Mouse (Mus musculus) hindbrain, embryonic 15.5 days (tissue): ENCODE data around the gene Ikbkg. TPM values are rescaled to one million over a fixed set of nuclear protein-coding genes. Genes with fewer than 3 reads are reported as not detected.
"Not testable (repeated sequence)": the region's sequence is repeated elsewhere in the genome, so short reads cannot be mapped to it uniquely, and the experiment has no call there.

Source experiments
- ATAC-seq: fragments of 200-750 bp; cut with Nextera tagmentation; 2 replicates; pipeline ENCODE4 v1.8.0; 2017; ENCODE audit warnings: low read depth, moderate number of reproducible peaks, moderate TSS enrichment; ENCODE audit not compliant: low FRiP score
- H3K27ac ChIP-seq: fragments of 300-500 bp; sonication (generic); replicated peaks from 2 replicates; pipeline ENCODE4 v1.5.1; 2015; ENCODE audit warnings: mild to moderate bottlenecking, inconsistent platforms
- H3K27me3 ChIP-seq: fragments of 300-500 bp; sonication (generic); 2 replicates; pipeline ENCODE4 v1.6.1; 2015; ENCODE audit warnings: control low read depth, inconsistent platforms
- H3K36me3 ChIP-seq: fragments of 300-500 bp; sonication (generic); 2 replicates; pipeline ENCODE4 v1.6.1; 2015; ENCODE audit warnings: control low read depth, inconsistent platforms
- H3K4me1 ChIP-seq: fragments of 300-500 bp; sonication (generic); replicated peaks from 2 replicates; pipeline ENCODE4 v1.6.1; 2015; ENCODE audit warnings: control low read depth, inconsistent platforms
- H3K4me2 ChIP-seq: fragments of 300-500 bp; sonication (generic); 2 replicates; pipeline ENCODE4 v1.6.1; 2015; ENCODE audit warnings: moderate library complexity, mild to moderate bottlenecking, inconsistent platforms
- H3K4me3 ChIP-seq: fragments of 300-500 bp; sonication (generic); 2 replicates; pipeline ENCODE4 v1.5.1; 2015; ENCODE audit warnings: mild to moderate bottlenecking, inconsistent platforms
- H3K9ac ChIP-seq: fragments of 300-500 bp; sonication (generic); 2 replicates; pipeline ENCODE4 v1.6.1; 2015; ENCODE audit warnings: inconsistent platforms
- H3K9me3 ChIP-seq: fragments of 300-500 bp; sonication (generic); 2 replicates; pipeline ENCODE4 v1.6.1; 2016; ENCODE audit warnings: control low read depth, inconsistent platforms
- WGBS: fragments of 180-500 bp; shearing (Covaris S2); methylation state at CpG from one replicate; pipeline ENCODE4 v1.1.7; 2015; 5-methylcytosine and 5-hydroxymethylcytosine counted together
- polyA plus RNA-seq: library from polyadenylated mRNA; unstranded; fragments of >200 nt; fragmentation: Nextera tagmentation; extraction: Ambion mirVana; gene quantifications from 2 replicates; pipeline ENCODE4 v1.2.1, GENCODE M21; 2015

Ikbkg gene
- polyA plus RNA-seq, 1 experiment from 2014 or later = 15.7 TPM

DNA sequence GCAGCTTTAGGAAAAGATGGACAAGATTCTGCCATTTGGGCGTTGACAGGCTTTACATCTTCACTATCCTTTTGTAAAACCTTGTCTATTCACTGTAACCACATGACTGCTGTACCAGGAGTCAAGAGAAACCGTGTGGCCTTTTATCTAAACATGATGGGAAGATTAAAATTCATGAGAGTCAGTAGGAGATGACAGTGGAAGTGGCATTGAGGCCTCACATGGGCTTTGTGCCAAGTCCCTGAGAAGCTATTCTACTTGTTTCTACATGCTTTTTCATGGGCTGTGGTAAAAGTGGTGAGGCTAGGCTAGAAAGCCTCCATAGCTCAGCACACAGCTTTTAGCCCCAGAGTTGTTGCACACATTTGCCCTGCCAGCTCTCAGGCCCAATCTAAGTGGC is 15.2 kb downstream of the Ikbkg start:
- Histone ChIP-seq H3K9ac (no peak overlapping the region), H3K36me3 (no peaks in the 10 kb centered on the region), H3K9me3 (no peaks in the 10 kb centered on the region), H3K4me3 (no peak overlapping the region), H3K4me1 (no peaks in the 10 kb centered on the region), H3K4me2 (no peak overlapping the region), H3K27ac (no peak overlapping the region), H3K27me3 (no peaks in the 10 kb centered on the region)
- no peak for ATAC-seq
- 40% methylated on average over 2 of the region's 2 CpGs for WGBS

DNA sequence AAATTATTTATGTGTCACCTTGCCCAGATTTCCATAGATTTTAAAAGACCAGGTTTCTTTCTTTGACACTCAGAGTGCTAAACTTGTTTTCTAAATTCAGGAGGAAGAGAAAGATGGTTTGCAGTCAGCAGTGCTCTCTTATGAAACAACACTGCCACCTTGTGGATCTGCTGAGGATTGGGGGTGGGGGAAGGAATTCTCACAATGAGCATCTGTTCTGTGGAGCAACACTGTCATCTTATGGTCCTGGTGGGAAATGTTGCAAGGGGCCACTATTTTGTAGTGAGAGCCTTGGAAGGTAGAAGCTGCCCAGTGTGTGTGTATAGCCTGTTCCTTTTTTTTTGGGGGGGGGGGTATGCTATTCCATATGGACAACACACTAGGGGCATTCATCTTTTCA is 20.3 kb downstream of the Ikbkg start:
- H3K27me3 ChIP-seq = no peaks in the 10 kb centered on the region
- H3K27ac ChIP-seq = no peak overlapping the region
- no peak overlapping the region for H3K9ac ChIP-seq
- ATAC-seq = peak; percentile 75; the same call in 1 of the 2 replicates
- no peaks in the 10 kb centered on the region for H3K9me3 ChIP-seq
- no peak overlapping the region for H3K4me3 ChIP-seq
- no peaks in the 10 kb centered on the region for H3K4me1 ChIP-seq
- no peaks in the 10 kb centered on the region for H3K36me3 ChIP-seq
- no peak overlapping the region for H3K4me2 ChIP-seq

DNA sequence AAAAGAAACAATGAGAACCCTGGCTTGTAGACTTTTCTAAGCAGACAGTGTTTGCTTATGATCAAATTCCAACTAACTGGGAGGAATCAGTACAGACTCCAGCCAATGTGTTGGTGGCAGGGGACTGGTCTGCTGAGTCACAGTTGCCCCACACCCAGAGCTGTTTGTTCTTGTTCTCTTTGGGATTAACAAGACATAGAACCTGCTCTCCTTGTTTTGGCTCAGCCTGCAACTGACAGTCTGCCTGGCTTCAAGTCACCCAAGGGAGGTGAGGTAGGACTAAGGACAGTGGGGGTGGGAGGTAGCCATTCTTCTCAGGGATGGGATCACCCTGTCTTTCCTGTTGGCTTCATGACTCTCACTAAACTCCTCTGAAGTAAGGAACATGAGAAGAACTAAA is 31.4 kb downstream of the Ikbkg start:
- Histone ChIP-seq H3K9me3 (no peaks in the 10 kb centered on the region), H3K9ac (no peak overlapping the region), H3K27ac (no peak overlapping the region), H3K4me2 (no peak overlapping the region), H3K36me3 (peaks cover 3% of the 10 kb centered on the region; the same call in 1 of the 2 replicates), H3K27me3 (no peaks in the 10 kb centered on the region), H3K4me3 (no peak overlapping the region), H3K4me1 (no peaks in the 10 kb centered on the region)
- ATAC-seq = no peak

DNA sequence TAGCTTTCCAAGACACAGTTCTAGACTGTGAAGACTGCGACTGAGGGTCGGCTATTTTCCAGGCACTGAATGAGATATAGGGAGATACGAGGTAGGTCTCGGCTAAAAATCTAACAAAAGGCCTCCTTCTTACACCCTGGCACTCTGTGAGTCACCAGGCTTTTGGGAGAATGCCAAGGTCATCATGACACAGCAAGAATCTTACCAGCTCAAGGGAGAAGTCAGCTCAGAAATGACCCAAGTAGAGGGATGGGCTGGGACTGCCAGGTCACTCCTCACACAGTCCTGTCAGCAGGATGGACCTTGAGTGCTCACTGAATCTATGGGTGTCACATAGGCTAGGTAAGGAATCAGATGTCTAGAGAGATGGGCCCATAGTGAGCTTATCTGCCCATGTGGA is 32.1 kb downstream of the Ikbkg start:
- Histone ChIP-seq H3K4me2 (no peak overlapping the region), H3K27ac (no peak overlapping the region), H3K36me3 (peaks cover 3% of the 10 kb centered on the region; the same call in 1 of the 2 replicates), H3K27me3 (no peaks in the 10 kb centered on the region), H3K4me3 (no peak overlapping the region), H3K9me3 (no peaks in the 10 kb centered on the region), H3K9ac (no peak overlapping the region), H3K4me1 (peaks cover 3% of the 10 kb centered on the region)
- no peak for ATAC-seq
- 84% methylated on average over 4 of the region's 4 CpGs for WGBS

DNA sequence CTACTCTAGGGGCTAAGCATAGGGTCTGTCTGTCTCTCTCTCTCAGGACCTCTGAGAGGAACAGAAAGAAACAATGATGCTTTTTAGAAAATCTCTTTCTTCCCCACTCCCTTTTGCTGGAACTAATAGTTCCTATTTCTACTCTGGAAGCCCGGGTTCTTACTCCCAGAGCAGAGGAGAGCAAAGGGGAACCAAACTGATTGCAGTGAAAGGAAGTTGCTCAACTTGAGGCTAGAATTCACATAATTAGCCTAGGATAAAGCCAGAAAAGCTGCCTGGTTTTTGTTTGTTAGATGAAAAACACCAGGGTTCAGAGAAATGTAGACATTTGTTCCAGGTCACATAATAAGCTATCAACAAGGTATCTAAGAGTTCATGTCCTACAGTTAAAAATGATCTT is 33.2 kb downstream of the Ikbkg start:
- H3K9me3 ChIP-seq = no peaks in the 10 kb centered on the region
- ATAC-seq = no peak
- H3K4me1 ChIP-seq = peaks cover 6% of the 10 kb centered on the region
- H3K36me3 ChIP-seq = peaks cover 3% of the 10 kb centered on the region; the same call in 1 of the 2 replicates
- 83% methylated on average over 1 of the region's 1 CpGs for WGBS
- no peak overlapping the region for H3K4me3 ChIP-seq
- H3K27ac ChIP-seq = no peak overlapping the region
- H3K27me3 ChIP-seq = no peaks in the 10 kb centered on the region
- no peak overlapping the region for H3K9ac ChIP-seq
- H3K4me2 ChIP-seq = no peak overlapping the region

DNA sequence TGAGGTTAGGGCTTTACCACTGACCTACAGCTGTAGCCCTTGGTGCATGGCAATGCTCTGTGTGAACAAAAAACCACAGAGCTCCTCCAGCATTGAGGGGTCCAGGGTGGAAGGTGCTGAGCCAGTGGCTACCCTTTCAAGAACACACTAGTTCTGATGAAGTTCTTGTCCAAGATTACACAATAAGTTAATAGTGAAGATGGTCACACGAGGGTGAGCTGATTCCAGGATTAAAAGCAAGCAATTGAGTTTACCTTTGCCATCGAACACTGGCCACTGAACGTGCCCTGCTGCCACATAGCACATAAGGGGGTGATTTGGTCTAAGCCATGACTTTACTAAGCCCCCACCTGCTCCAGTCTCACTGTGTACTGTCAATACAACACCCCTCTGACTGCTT is 34.0 kb downstream of the Ikbkg start:
- no peak overlapping the region for H3K4me3 ChIP-seq
- no peak overlapping the region for H3K27ac ChIP-seq
- H3K27me3 ChIP-seq = no peaks in the 10 kb centered on the region
- peaks cover 6% of the 10 kb centered on the region for H3K4me1 ChIP-seq
- H3K4me2 ChIP-seq = no peak overlapping the region
- H3K36me3 ChIP-seq = peaks cover 3% of the 10 kb centered on the region; the same call in 1 of the 2 replicates
- whole genome bisulfite sequencing = 95% methylated on average over 3 of the region's 3 CpGs
- no peaks in the 10 kb centered on the region for H3K9me3 ChIP-seq
- ATAC-seq = no peak
- no peak overlapping the region for H3K9ac ChIP-seq

DNA sequence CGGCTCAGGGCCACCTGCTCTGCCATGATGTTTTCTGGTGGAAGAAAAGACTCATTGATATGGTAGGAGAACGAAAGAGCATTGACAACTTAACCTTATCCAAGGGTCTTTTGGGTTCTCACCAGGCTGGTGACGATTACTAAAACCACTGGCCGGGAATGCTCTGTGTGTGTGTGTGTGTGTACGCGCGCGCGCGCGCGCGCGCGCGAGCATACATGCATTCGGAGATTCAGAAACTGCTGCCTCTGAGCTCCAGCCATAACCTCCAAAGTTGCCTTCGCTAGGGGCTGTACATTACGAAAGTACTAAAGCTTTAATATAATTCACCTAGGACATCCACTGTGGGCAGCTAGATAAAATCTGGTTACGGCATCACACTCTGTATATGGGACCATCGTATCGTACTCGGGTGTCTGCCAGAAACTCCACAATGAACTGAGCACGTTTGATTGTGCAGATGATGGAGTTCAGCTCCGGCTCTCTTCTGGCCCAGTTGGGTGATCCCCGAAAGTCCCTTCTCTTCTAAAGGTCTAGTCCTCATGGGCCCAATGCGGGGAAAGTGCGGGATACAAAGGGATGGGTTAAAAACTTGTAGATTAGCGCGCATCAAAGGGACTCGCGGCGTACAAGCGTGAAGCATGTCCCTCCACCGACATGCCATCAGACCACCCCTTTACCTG is 35.2 kb downstream of the Ikbkg start:
- Histone ChIP-seq H3K36me3 (peaks cover 3% of the 10 kb centered on the region; the same call in 1 of the 2 replicates), H3K9me3 (no peaks in the 10 kb centered on the region), H3K4me1 (peaks cover 6% of the 10 kb centered on the region), H3K9ac (peak overlapping the region; percentile 52), H3K4me2 (peak overlapping the region; percentile 69), H3K27me3 (no peaks in the 10 kb centered on the region), H3K27ac (peak overlapping the region; percentile 88), H3K4me3 (peak overlapping the region; percentile 57)
- peak; percentile 58 for ATAC-seq
- 26% methylated on average over 35 of the region's 35 CpGs for WGBS

DNA sequence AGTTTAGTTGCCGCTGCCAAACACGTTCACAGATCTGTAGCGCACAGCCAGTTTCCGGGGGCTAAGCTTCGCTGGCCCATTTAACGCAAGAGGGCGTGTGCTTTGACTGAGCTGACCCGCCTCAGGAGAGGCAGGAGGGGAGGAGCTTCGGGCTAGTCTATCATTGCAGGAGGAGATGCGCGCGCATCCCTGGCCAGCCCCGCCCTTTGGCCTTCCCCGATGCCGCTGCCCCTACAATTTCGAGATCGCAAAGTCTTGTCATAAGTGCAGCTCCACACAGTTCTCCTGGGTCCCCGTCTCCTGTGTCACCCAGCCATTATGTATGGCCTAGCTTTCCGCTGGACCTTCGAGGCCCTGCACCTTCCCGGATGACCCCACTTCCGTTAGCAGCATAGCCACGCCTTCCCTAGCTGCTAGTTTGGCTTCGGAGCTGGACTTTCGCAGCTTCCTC is 35.8 kb downstream of the Ikbkg start, which contains the start of gene G6pdx:
TSS of gene G6pdx (minus strand) at position 369 of the 451 bp plus-strand sequence.
- H3K9ac ChIP-seq = peak within 1 kb of the TSS; percentile 52
- peak within 1 kb of the TSS; percentile 88 for H3K27ac ChIP-seq
- peak; percentile 85 for ATAC-seq
- H3K4me3 ChIP-seq = peak within 1 kb of the TSS; percentile 57
- peaks cover 3% of the 10 kb centered on the region; the same call in 1 of the 2 replicates for H3K36me3 ChIP-seq
- peaks cover 6% of the 10 kb centered on the region for H3K4me1 ChIP-seq
- H3K9me3 ChIP-seq = no peaks in the 10 kb centered on the region
- H3K4me2 ChIP-seq = peak within 1 kb of the TSS; percentile 69
- H3K27me3 ChIP-seq = no peaks in the 10 kb centered on the region
- 17% methylated on average over 25 of the region's 25 CpGs for WGBS

DNA sequence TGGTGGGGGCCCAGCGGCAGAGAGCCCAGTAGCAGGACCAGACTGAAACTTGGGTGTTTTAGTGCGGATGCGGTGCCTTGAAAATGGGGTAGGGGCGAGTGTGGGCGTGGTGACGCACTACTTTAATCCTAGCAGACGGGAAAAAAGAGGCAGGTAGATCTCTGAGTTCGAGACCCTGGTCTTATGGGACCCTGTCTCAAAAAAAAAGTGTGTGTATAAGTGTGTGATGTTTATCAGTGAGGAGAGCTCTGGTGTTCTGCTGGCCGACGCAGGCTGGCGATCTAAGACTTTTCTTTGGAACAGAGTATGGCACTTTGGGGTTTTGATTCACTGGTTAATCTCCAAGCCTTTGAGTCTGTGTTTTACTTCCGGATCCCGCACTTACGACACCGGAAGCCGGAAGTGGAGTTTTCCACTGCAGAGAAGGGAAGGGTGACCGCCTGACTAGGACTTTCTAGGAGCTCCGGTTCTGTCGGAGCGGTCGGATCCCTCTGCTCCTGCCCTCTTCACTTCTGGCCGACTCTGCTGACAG is 36.3 kb downstream of the Ikbkg start:
- no peaks in the 10 kb centered on the region for H3K9me3 ChIP-seq
- peaks cover 6% of the 10 kb centered on the region for H3K4me1 ChIP-seq
- no peaks in the 10 kb centered on the region for H3K27me3 ChIP-seq
- peak overlapping the region; percentile 52 for H3K9ac ChIP-seq
- peaks cover 6% of the 10 kb centered on the region; the same call in 1 of the 2 replicates for H3K36me3 ChIP-seq
- WGBS = 23% methylated on average over 22 of the region's 22 CpGs
- H3K27ac ChIP-seq = peak overlapping the region; percentile 88
- peak overlapping the region; percentile 57 for H3K4me3 ChIP-seq
- peak; percentile 72 for ATAC-seq
- peak overlapping the region; percentile 69 for H3K4me2 ChIP-seq

DNA sequence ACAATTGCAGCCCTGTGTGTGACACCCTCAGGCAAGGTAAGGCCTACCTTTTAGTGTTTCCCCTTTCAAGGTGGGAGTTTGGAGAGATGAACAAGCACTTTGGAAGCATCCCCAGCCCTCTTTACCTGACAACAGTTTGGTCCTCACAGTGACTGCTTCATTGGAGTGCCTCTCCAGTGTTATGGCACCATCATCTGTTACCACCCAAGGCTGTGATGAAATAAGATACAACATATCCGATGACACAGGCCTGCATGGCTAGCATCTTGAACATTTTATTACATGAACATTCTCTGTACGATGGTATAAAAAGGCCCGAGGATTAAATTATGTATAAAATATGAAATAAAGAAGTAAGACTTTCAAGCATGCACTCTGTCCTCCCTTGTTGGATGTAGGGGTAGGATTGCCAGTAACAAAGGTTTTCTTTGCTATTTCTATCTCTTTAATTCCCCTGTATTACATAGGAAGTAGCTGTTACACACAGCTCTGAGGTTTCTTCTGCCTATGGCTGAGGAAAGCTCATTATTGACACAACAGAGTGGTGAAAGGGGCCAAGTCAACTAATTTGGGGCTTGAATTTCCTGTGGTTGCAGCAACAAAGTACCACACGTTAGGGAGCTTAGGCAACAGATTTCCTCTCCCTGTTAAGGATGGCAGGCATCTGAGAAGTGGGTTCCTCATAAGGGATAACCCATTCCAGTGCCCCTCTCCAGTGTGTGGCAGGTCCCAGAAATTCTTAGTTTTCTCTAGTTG is 58.2 kb downstream of the Ikbkg start:
- no peak for ATAC-seq
- no peaks in the 10 kb centered on the region for H3K36me3 ChIP-seq

DNA sequence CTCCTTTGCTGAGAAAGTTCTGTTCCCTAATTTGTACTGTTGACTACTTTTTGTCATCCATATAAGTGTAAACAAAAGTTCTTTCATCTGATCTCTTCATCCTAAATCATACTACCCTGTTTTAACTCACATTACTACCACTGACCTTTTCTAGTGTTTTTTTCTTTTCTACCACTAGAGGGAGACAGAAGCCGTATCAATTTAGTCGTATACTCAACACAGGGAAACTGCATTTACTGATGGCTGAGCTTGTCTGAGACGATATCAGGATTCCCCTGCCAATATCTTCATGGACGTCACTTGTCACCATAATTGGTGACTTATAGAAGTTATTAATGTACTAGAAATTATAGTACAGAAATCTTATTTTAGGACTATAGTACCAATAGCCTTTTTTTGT is 59.7 kb downstream of the Ikbkg start:
- peak; percentile 69 for ATAC-seq

More for the DNA sequence above, 58.2 kb downstream of the Ikbkg start:
- H3K4me1 ChIP-seq = no peaks in the 10 kb centered on the region
- WGBS = 78% methylated on average over 4 of the region's 4 CpGs
- no peaks in the 10 kb centered on the region for H3K9me3 ChIP-seq
- H3K4me2 ChIP-seq = no peak overlapping the region
- no peaks in the 10 kb centered on the region for H3K27me3 ChIP-seq
- no peak overlapping the region for H3K27ac ChIP-seq
- no peak overlapping the region for H3K9ac ChIP-seq
- H3K4me3 ChIP-seq = no peak overlapping the region

DNA sequence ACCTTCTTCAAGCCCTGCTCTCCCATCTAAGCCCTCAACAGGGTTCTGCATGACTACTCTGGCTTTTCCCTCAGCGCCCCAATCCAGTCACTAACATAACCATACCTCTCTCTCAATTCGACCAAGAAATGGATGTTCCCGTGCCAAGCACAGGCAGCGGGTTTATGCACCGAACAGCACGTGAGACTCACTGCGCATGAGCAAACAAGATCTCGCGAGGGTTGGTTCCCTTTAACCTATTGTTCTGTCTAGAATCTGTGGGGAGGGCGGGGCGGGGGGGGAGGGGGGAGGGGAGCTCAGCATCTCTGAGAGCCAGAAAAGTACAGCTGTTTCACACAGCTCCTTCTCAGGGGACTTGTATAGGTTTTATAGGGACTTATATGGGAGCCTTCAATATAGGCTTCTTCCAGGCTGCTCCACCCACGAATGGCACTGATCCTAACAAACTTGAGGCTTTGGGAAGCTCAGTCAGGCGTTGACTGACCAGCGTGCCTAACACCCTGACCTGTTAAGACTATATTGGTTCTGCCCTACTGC is 88.3 kb downstream of the Ikbkg start, which contains the start of gene Gm6880:
TSS of gene Gm6880 (minus strand) at position 51 of the 537 bp plus-strand sequence.
- not testable (repeated sequence) for H3K27ac ChIP-seq, H3K36me3 ChIP-seq, H3K4me2 ChIP-seq, H3K4me3 ChIP-seq, H3K9me3 ChIP-seq, ATAC-seq, H3K27me3 ChIP-seq, H3K4me1 ChIP-seq, H3K9ac ChIP-seq
- 73% methylated on average over 12 of the region's 14 CpGs for WGBS

More for the DNA sequence above, 59.7 kb downstream of the Ikbkg start:
- H3K4me1 ChIP-seq = no peaks in the 10 kb centered on the region
- H3K9me3 ChIP-seq = no peaks in the 10 kb centered on the region
- no peak overlapping the region for H3K9ac ChIP-seq
- WGBS = 14% methylated on average over 4 of the region's 4 CpGs
- no peaks in the 10 kb centered on the region for H3K27me3 ChIP-seq
- no peaks in the 10 kb centered on the region for H3K36me3 ChIP-seq
- H3K4me3 ChIP-seq = no peak overlapping the region
- H3K27ac ChIP-seq = no peak overlapping the region
- H3K4me2 ChIP-seq = no peak overlapping the region
